Mouse (Mus musculus): ENCODE measurements around the gene Tyw5. TPM values are rescaled to one million over a fixed set of nuclear protein-coding genes. Genes with fewer than 3 reads are reported as not detected.

Tyw5 gene
- polyA plus RNA-seq, 1 experiment from 2014 or later: 15.8 TPM

- no peaks in the 10 kb centered on the region for H3K36me3 ChIP-seq (ENCODE audit: inconsistent target)
- H3K4me3 ChIP-seq (ENCODE audit: inconsistent target): no peak overlapping the region
- 97% methylated on average over 5 of the region's 5 CpGs for WGBS (ENCODE audit: missing documents)
- H3K79me2 ChIP-seq (ENCODE audit: inconsistent target): no peaks in the 10 kb centered on the region
- no peak overlapping the region for H3K27ac ChIP-seq
These were observed 48.4 kb downstream of the Tyw5 start for GRCm38 (mm10) chr1:57358546-57358945.

- Histone ChIP-seq H3K4me3 (ENCODE audit: inconsistent target) (no peak overlapping the region), H3K36me3 (ENCODE audit: inconsistent target) (no peaks in the 10 kb centered on the region), H3K27ac (no peak overlapping the region), H3K79me2 (ENCODE audit: inconsistent target) (no peaks in the 10 kb centered on the region)
- 92% methylated on average over 1 of the region's 1 CpGs for WGBS (ENCODE audit: missing documents)
These were observed 55.0 kb downstream of the Tyw5 start for GRCm38 (mm10) chr1:57351941-57352340.

GRCm38 (mm10) chr1:57347487-57347886, 59.4 kb downstream of the Tyw5 start:
- Histone ChIP-seq H3K79me2 (ENCODE audit: inconsistent target) (no peaks in the 10 kb centered on the region), H3K27ac (no peak overlapping the region), H3K4me3 (ENCODE audit: inconsistent target) (no peak overlapping the region), H3K36me3 (ENCODE audit: inconsistent target) (no peaks in the 10 kb centered on the region)

- H3K4me3 ChIP-seq (ENCODE audit: inconsistent target): no peak overlapping the region
- H3K27ac ChIP-seq: no peak overlapping the region
- no peaks in the 10 kb centered on the region for H3K36me3 ChIP-seq (ENCODE audit: inconsistent target)
- no peaks in the 10 kb centered on the region for H3K79me2 ChIP-seq (ENCODE audit: inconsistent target)
- WGBS (ENCODE audit: missing documents): 85% methylated on average over 2 of the region's 2 CpGs
These were observed 65.7 kb downstream of the Tyw5 start for GRCm38 (mm10) chr1:57341197-57341596.

GRCm38 (mm10) chr1:57339156-57339796, 67.6 kb downstream of the Tyw5 start:
- no peak overlapping the region for H3K4me3 ChIP-seq (ENCODE audit: inconsistent target)
- 37% methylated on average over 14 of the region's 14 CpGs for WGBS (ENCODE audit: missing documents)
- no peaks in the 10 kb centered on the region for H3K79me2 ChIP-seq (ENCODE audit: inconsistent target)
- H3K36me3 ChIP-seq (ENCODE audit: inconsistent target): no peaks in the 10 kb centered on the region
- no peak overlapping the region for H3K27ac ChIP-seq

Other genes starting within 250 kb of the Tyw5 start
- gene 1700066M21Rik, start 29.5 kb downstream of the Tyw5 start, polyA plus RNA-seq (2018): 6.1 to 7.2 TPM (median 6.9 TPM) in 3 replicates
- gene Maip1, start 773 bp downstream of the Tyw5 start, polyA plus RNA-seq (2018): 6.5 to 8.8 TPM (median 6.8 TPM) in 3 replicates